Mouse (Mus musculus) forelimb bud, embryonic 11.5 days (tissue): ENCODE measurements around the gene Zfp692.
"Not testable (repeated sequence)": the region's sequence is repeated elsewhere in the genome, so short reads cannot be mapped to it uniquely, and the experiment has no call there.

Source experiments
- DNase-seq: peaks from one replicate; pipeline ENCODE4 v3.0.0-alpha.2; 2012; ENCODE audit warnings: low read depth, low spot score

Gene Zfp692

GRCm38 (mm10) chr11:58354927-58355326 is 48.1 kb downstream of the Zfp692 start:
- DNase-seq: no peak

GRCm38 (mm10) chr11:58357042-58357441 is 50.2 kb downstream of the Zfp692 start:
- no peak for DNase-seq

- no peak for DNase-seq
These were observed 51.1 kb downstream of the Zfp692 start for GRCm38 (mm10) chr11:58357844-58358534.

GRCm38 (mm10) chr11:58362562-58362961 is 55.7 kb downstream of the Zfp692 start:
- not testable (repeated sequence) for DNase-seq
